Mouse (Mus musculus) heart, embryonic 12.5 days (tissue): Measurements from ENCODE around the gene Dhx40. TPM values are rescaled to one million over a fixed set of nuclear protein-coding genes. Genes with fewer than 3 reads are reported as not detected.

Experiments
- ATAC-seq: fragments of 200-750 bp; cut with Nextera tagmentation; 2 replicates; pipeline ENCODE4 v1.8.0; 2017; ENCODE audit warnings: moderate TSS enrichment, moderate library complexity; ENCODE audit not compliant: insufficient number of reproducible peaks, low FRiP score
- H3K27ac ChIP-seq: fragments of 300-500 bp; sonication (generic); 2 replicates; pipeline ENCODE4 v1.5.1; 2016; ENCODE audit warnings: mild to moderate bottlenecking, moderate library complexity; ENCODE audit not compliant: poor library complexity, severe bottlenecking
- H3K27me3 ChIP-seq: fragments of 300-500 bp; sonication (generic); replicated peaks from 2 replicates; pipeline ENCODE4 v1.6.1; 2016; ENCODE audit warnings: mild to moderate bottlenecking, moderate library complexity
- H3K36me3 ChIP-seq: fragments of 300-500 bp; sonication (generic); 2 replicates; pipeline ENCODE4 v1.6.1; 2016; ENCODE audit warnings: mild to moderate bottlenecking, moderate library complexity
- H3K4me1 ChIP-seq: fragments of 300-500 bp; sonication (generic); replicated peaks from 2 replicates; pipeline ENCODE4 v1.6.1; 2016; ENCODE audit warnings: mild to moderate bottlenecking
- H3K4me2 ChIP-seq: fragments of 300-500 bp; sonication (generic); 2 replicates; pipeline ENCODE4 v1.6.1; 2016; ENCODE audit warnings: mild to moderate bottlenecking, moderate library complexity
- H3K4me3 ChIP-seq: fragments of 300-500 bp; sonication (generic); 2 replicates; pipeline ENCODE4 v1.5.1; 2016; ENCODE audit warnings: mild to moderate bottlenecking
- H3K9ac ChIP-seq: fragments of 300-500 bp; sonication (generic); 2 replicates; pipeline ENCODE4 v1.6.1; 2016; ENCODE audit warnings: mild to moderate bottlenecking, moderate library complexity
- H3K9me3 ChIP-seq: fragments of 300-500 bp; sonication (generic); replicated peaks from 2 replicates; pipeline ENCODE4 v1.6.1; 2016; ENCODE audit warnings: mild to moderate bottlenecking, moderate library complexity
- WGBS: fragments of 180-500 bp; shearing (Covaris S2); methylation state at CpG from one replicate; pipeline ENCODE4 v1.1.7; 2016; 5-methylcytosine and 5-hydroxymethylcytosine counted together
- polyA plus RNA-seq: library from polyadenylated mRNA; unstranded; fragments of >200 nt; fragmentation: Nextera tagmentation; extraction: Ambion mirVana; gene quantifications from 2 replicates; pipeline ENCODE4 v1.2.1, GENCODE M21; 2016

The Dhx40 gene
- 16.3 and 16.5 TPM in 2 replicates for polyA plus RNA-seq

- Histone ChIP-seq H3K4me3 (peak within 1 kb of the TSS; percentile 94), H3K27ac (peak within 1 kb of the TSS; percentile 48; the same call in 1 of the 2 replicates), H3K4me1 (peaks cover 6% of the 10 kb centered on the region; the same call in 1 of the 2 replicates), H3K4me2 (peak within 1 kb of the TSS; percentile 83), H3K27me3 (no peaks in the 10 kb centered on the region), H3K36me3 (peaks cover 20% of the 10 kb centered on the region), H3K9ac (peak within 1 kb of the TSS; percentile 76), H3K9me3 (no peaks in the 10 kb centered on the region)
- 5% methylated on average over 40 of the region's 40 CpGs for WGBS
- ATAC-seq, result peak; percentile 95
These were observed at the start of gene Dhx40 for GRCm38 (mm10) chr11:86807505-86807989. Gene Dhx40 (minus strand): TSS chr11:86807746.

GRCm38 (mm10) chr11:86855639-86856425 lies 48.3 kb upstream of the Dhx40 start:
- H3K36me3 ChIP-seq, result no peaks in the 10 kb centered on the region
- H3K27me3 ChIP-seq, result no peaks in the 10 kb centered on the region
- ATAC-seq, result no peak
- 0 out of 2 replicates have a peak, but pooled peaks cover 2% of the 10 kb centered on the region for H3K4me1 ChIP-seq
- 74% methylated on average over 12 of the region's 12 CpGs for WGBS
- H3K27ac ChIP-seq, result no peak overlapping the region
- no peak overlapping the region for H3K9ac ChIP-seq
- H3K9me3 ChIP-seq, result peaks cover 3% of the 10 kb centered on the region
- no peak overlapping the region for H3K4me2 ChIP-seq
- H3K4me3 ChIP-seq, result no peak overlapping the region

DNA sequence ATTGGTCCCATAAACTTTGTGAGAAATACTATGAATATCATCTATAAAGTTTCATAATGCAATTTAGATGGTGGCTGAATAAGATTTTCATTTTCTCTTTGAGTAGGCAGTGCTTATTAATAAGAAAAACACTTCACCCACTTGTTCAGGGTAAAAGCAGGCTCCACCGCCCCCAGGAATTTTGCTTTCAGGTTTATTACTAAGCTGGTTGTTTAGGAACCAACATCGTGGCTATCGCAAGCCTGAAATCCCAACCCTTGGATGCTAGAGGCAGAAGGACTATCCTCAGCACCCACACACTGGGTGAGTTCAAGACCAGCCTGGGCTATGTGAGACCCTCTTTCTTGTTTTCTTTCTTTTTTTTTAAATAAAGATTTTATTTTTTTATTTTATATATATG lies 45.5 kb upstream of the Dhx40 start:
- no peak overlapping the region for H3K4me2 ChIP-seq
- H3K9me3 ChIP-seq, result no peaks in the 10 kb centered on the region
- H3K4me3 ChIP-seq, result no peak overlapping the region
- H3K27me3 ChIP-seq, result no peaks in the 10 kb centered on the region
- H3K27ac ChIP-seq, result no peak overlapping the region
- WGBS, result 78% methylated on average over 3 of the region's 3 CpGs
- ATAC-seq, result no peak
- H3K9ac ChIP-seq, result no peak overlapping the region
- H3K36me3 ChIP-seq, result no peaks in the 10 kb centered on the region
- 0 out of 2 replicates have a peak, but pooled peaks cover 2% of the 10 kb centered on the region for H3K4me1 ChIP-seq

GRCm38 (mm10) chr11:86852534-86853054 lies 45.0 kb upstream of the Dhx40 start:
- Histone ChIP-seq H3K9ac (no peak overlapping the region), H3K27ac (no peak overlapping the region), H3K4me3 (no peak overlapping the region), H3K9me3 (no peaks in the 10 kb centered on the region), H3K36me3 (no peaks in the 10 kb centered on the region), H3K4me1 (0 out of 2 replicates have a peak, but pooled peaks cover 2% of the 10 kb centered on the region), H3K27me3 (no peaks in the 10 kb centered on the region), H3K4me2 (no peak overlapping the region)
- no peak for ATAC-seq
- 62% methylated on average over 13 of the region's 13 CpGs for WGBS

DNA sequence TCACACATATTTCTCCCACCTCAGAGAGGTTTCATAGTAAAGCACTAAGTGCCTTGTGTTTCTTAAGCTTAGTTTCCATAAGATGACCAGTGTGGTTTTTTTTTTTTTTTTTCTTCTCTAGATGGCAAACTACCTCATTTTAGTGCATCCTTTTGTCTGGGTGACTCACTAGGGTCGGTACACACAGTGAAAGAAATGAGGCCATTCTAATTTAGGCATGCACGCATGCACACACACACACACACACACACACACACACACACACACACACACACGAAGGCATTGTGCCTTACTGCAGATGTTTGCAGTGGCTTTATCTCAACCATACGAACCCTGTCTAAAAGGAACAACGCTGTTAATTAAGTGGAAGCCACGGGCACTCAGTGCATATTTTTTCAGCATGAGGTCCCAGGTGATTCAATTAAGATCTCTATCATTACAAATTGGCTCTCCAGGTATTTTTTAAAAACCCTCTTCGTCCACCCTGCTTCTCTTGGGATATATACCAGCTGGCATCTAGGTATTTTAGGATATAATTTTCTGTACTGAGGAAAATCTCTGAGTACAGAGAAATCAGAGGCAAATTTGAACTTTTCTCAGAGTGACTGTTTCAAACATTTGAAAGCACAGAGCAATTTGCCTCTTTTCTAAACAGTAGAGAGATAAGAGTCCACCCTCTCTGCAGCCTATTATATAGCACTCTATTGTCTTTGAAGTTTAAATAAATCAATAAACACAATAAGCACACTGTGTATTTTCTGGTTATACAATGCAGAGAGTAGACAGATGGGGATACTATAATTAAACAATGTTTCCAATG lies 44.4 kb upstream of the Dhx40 start:
- no peaks in the 10 kb centered on the region for H3K36me3 ChIP-seq
- H3K4me2 ChIP-seq, result no peak overlapping the region
- H3K4me1 ChIP-seq, result 0 out of 2 replicates have a peak, but pooled peaks cover 2% of the 10 kb centered on the region
- H3K9me3 ChIP-seq, result no peaks in the 10 kb centered on the region
- H3K9ac ChIP-seq, result no peak overlapping the region
- H3K4me3 ChIP-seq, result no peak overlapping the region
- 42% methylated on average over 7 of the region's 7 CpGs for WGBS
- no peak overlapping the region for H3K27ac ChIP-seq
- ATAC-seq, result no peak
- H3K27me3 ChIP-seq, result no peaks in the 10 kb centered on the region

DNA sequence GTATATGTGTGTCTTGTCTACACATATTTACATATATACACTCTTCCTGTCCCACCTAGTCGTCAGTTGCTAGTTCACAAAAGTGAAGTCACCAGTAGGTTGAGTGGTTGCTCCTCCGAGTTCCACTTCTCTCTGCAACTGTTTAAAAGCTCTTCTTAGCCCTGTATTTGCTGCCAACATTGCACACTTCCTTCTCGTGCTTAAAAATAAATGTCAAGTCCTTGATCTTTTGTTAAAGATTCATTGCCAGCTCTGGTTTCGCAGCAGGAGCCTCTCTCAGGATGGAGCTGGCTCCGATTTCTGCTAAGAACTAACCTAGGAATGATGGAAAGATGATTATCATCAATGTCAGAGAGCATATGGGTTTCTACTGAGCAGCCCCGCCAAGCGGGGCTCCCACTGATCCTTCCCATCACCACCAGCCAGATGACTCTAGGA lies 43.7 kb upstream of the Dhx40 start:
- no peaks in the 10 kb centered on the region for H3K27me3 ChIP-seq
- H3K9ac ChIP-seq, result no peak overlapping the region
- H3K9me3 ChIP-seq, result no peaks in the 10 kb centered on the region
- H3K36me3 ChIP-seq, result no peaks in the 10 kb centered on the region
- 0 out of 2 replicates have a peak, but pooled peaks cover 2% of the 10 kb centered on the region for H3K4me1 ChIP-seq
- no peak for ATAC-seq
- WGBS, result 70% methylated on average over 7 of the region's 7 CpGs
- no peak overlapping the region for H3K4me2 ChIP-seq
- H3K27ac ChIP-seq, result no peak overlapping the region
- H3K4me3 ChIP-seq, result no peak overlapping the region

DNA sequence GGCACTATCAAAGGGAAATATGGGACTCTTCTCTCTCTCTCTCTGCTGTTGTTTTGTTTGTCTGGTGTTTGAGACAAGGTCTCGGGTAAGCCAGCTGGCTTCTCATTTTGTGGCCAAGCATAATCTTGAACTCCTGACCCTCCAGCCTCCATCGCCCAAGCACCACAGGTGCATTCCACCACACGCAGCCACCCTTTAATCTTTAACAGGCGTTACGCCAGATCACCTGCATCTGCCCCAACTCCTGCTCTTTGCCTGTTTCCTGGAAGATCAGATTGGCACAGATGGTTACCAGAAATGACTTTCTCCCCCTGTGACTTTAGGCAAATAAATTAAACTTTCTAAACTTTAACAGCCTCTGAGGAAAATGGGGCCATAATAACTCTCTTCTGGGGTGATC lies 36.3 kb upstream of the Dhx40 start:
- H3K27me3 ChIP-seq, result no peaks in the 10 kb centered on the region
- H3K9me3 ChIP-seq, result no peaks in the 10 kb centered on the region
- no peak overlapping the region for H3K27ac ChIP-seq
- ATAC-seq, result no peak
- no peaks in the 10 kb centered on the region for H3K36me3 ChIP-seq
- no peak overlapping the region for H3K9ac ChIP-seq
- no peak overlapping the region for H3K4me2 ChIP-seq
- 83% methylated on average over 5 of the region's 5 CpGs for WGBS
- H3K4me3 ChIP-seq, result no peak overlapping the region
- peaks cover 29% of the 10 kb centered on the region for H3K4me1 ChIP-seq

DNA sequence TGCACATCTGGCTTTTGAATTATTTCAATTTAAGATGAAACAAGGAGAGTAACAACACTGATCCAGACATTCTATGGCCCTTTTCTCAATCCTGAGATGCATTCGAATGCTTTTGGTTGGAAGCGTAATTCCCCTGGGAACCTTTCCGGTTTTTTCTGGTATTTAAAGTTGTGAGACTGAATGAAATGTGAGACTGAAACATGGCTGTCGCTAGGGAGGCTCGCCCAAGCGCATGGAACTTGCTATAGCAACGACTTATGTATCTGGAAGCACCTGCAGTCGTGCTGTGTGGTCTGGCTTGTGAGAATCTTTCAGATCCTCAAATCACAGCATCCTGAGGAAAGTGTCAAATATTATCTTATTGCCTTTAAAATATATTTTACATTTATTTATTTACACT lies 33.7 kb upstream of the Dhx40 start:
- WGBS, result 87% methylated on average over 8 of the region's 8 CpGs
- Histone ChIP-seq H3K36me3 (no peaks in the 10 kb centered on the region), H3K27ac (peak overlapping the region; percentile 89; the same call in 1 of the 2 replicates), H3K9ac (no peak overlapping the region), H3K4me1 (peaks cover 29% of the 10 kb centered on the region), H3K9me3 (no peaks in the 10 kb centered on the region), H3K4me2 (no peak overlapping the region), H3K4me3 (no peak overlapping the region), H3K27me3 (no peaks in the 10 kb centered on the region)
- no peak for ATAC-seq

GRCm38 (mm10) chr11:86840511-86841154 lies 33.1 kb upstream of the Dhx40 start:
- H3K9me3 ChIP-seq, result no peaks in the 10 kb centered on the region
- no peak overlapping the region for H3K4me2 ChIP-seq
- H3K4me1 ChIP-seq, result peaks cover 29% of the 10 kb centered on the region
- peak overlapping the region; percentile 89 for H3K27ac ChIP-seq
- no peaks in the 10 kb centered on the region for H3K36me3 ChIP-seq
- no peaks in the 10 kb centered on the region for H3K27me3 ChIP-seq
- no peak overlapping the region for H3K9ac ChIP-seq
- WGBS, result 5% methylated on average over 3 of the region's 3 CpGs
- peak; percentile 74 for ATAC-seq
- no peak overlapping the region for H3K4me3 ChIP-seq

GRCm38 (mm10) chr11:86839716-86840447 lies 32.3 kb upstream of the Dhx40 start:
- ATAC-seq, result no peak; the same call in 1 of the 2 replicates
- no peaks in the 10 kb centered on the region for H3K9me3 ChIP-seq
- H3K4me2 ChIP-seq, result no peak overlapping the region
- H3K27me3 ChIP-seq, result no peaks in the 10 kb centered on the region
- 53% methylated on average over 7 of the region's 7 CpGs for WGBS
- peak overlapping the region; percentile 89 for H3K27ac ChIP-seq
- H3K36me3 ChIP-seq, result no peaks in the 10 kb centered on the region
- H3K4me3 ChIP-seq, result no peak overlapping the region
- H3K9ac ChIP-seq, result no peak overlapping the region
- peaks cover 29% of the 10 kb centered on the region for H3K4me1 ChIP-seq
